Mouse (Mus musculus) ES-E14 (cell line): Measurements from ENCODE around the gene Hba-a1.

ENCODE experiments used
- CHD2 ChIP-seq: IDR thresholded peaks from 2 replicates; pipeline ENCODE4 v1.6.1; 2014; ENCODE audit warnings: mild to moderate bottlenecking, low read depth, low read length, inconsistent platforms
- HCFC1 ChIP-seq: IDR thresholded peaks from 2 replicates; pipeline ENCODE4 v1.6.1; 2012; ENCODE audit warnings: low read length, inconsistent platforms, borderline replicate concordance; ENCODE audit not compliant: insufficient read depth
- MAFK ChIP-seq: IDR thresholded peaks from 2 replicates; pipeline ENCODE4 v1.6.1; 2014; ENCODE audit warnings: mild to moderate bottlenecking, low read depth, low read length, inconsistent platforms; ENCODE audit not compliant: insufficient read depth
- ZC3H11A ChIP-seq: IDR thresholded peaks from 2 replicates; pipeline ENCODE4 v1.6.1; 2012; ENCODE audit warnings: low read depth, mild to moderate bottlenecking, inconsistent platforms, low read length, borderline replicate concordance
- ZNF384 ChIP-seq: IDR thresholded peaks from 2 replicates; pipeline ENCODE4 v1.6.1; 2012; ENCODE audit warnings: low read depth, low read length, inconsistent platforms

DNA sequence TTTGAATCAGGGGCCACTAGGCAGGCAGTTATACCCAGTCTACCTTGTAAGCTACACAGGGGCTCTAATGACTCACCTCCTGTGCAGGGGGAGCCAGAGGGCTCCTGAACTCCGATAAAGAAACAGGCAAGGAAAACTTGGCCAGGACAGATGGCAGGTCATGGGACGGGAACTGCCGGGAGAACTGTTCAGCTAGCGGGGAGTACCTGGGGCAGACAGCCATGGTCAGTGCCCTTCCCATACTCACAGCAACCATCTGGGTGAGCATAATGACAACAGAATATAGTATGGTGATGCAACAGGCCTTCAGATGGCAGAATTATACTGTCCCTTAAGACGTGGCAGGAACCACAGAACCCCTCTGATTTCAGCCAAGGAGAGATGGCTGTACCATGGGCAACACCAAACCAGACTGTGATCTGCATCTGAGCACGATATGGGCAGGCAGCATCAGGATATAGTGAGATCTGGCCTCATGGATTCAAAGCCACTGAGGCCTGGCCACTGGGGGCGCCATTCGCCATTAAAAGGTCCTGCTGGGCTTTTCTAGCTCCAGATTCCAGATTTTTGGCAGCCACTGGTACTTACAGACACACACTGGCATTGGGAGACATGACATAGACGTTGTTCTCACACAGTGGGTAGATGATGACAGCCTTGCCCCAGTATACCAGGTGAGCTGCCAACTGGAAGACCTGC, 46.5 kb upstream of the Hba-a1 start:
- TF ChIP-seq HCFC1 (no peak), CHD2 (no peak), MAFK (no peak), ZNF384 (no peak), ZC3H11A (no peak)
